Mouse (Mus musculus) heart, postnatal 0 days (tissue): ENCODE measurements at regions not wholly inside any gene's neighbourhood (a gene's known extent, or its start where the extent isn't known, plus 50 kb on each side); places are given as distances from the start of the nearest gene placed in this dataset.

Experiments
- CTCF ChIP-seq: IDR thresholded peaks from 2 replicates; pipeline ENCODE4 v1.5.1; 2016; ENCODE audit warnings: antibody characterized with exemption, control low read depth, low read depth
- EP300 ChIP-seq: IDR thresholded peaks from 2 replicates; pipeline ENCODE4 v1.6.1; 2016; ENCODE audit warnings: antibody characterized with exemption, low read depth

DNA sequence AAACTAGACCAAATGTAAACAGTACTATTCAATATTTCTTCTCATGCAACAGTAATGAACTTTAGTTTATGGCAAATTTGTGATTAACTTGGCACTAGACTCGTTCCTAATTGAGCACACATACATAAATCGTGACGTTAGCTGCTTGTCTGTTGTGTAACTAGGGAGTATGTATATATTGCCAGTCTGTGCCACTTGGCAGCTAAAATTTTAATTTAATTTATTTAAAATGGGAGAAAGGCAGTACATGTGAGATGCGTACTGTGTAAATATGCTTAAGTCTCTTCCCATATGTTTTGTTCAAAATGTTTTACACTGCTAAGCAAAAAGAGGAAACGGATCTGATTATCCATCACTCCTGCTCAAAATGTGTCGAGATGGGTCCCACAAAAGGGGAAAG, 553.1 kb downstream of the Rwdd3 start:
- no peak for TF ChIP-seq CTCF
- no peak for TF ChIP-seq EP300
